Mouse (Mus musculus) hematopoietic stem cell, adult 5-6 weeks (primary cell): ENCODE measurements around the gene Prune1. TPM values are rescaled to one million over a fixed set of nuclear protein-coding genes. Genes with fewer than 3 reads are reported as not detected.
A peak's percentile ranks its signal among the peaks of the same experiment; 100 is the strongest.

ENCODE experiments used
- ATAC-seq, 2 experiments: fragments of 125-278 bp in 1 of 2; replicated peaks in 1 of 2; 2 replicates each; pipeline ENCODE4 v1.8.0; 2016 to 2017; ENCODE audit warnings: inconsistent platforms in 2 of 2, mild to moderate bottlenecking in 2 of 2, moderate number of reproducible peaks in 2 of 2, low read depth in 1 of 2, moderate TSS enrichment in 1 of 2; ENCODE audit not compliant: low FRiP score in 2 of 2, poor library complexity in 2 of 2, severe bottlenecking in 2 of 2, insufficient read depth in 1 of 2, low TSS enrichment in 1 of 2
- total RNA-seq: library from RNA; stranded (forward); fragments of 172-1452, 232-1000 nt; gene quantifications from 2 replicates; pipeline ENCODE4 v1.2.3, GENCODE M21; 2017

The Prune1 gene
- total RNA-seq, 1 experiment from 2014 or later, result 9.8 TPM

- peak in 1 of 2 experiments; percentile 21; a peak in 1 of 4 replicates for ATAC-seq
Measured at GRCm38 (mm10) chr3:95310968-95311882, 29.3 kb upstream of the Prune1 start.

DNA sequence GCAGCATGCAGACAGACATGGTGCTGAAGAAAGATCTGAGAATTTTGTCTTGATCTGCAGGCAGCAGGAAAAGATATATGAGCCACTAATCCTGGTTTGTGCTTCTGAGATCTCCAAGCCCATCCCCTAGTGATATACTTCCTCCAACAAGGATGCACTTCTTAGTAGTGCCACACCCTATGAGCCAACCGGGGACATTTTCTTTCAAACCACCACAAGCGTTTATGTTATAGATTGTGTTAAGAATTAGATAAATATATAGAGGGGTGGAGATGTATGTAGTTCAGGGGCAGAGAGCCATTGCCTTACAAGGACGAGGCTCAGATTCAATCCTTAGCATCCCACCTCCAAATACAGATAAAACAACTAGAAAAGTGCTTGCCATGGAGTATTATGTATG lies 28.6 kb upstream of the Prune1 start:
- ATAC-seq, result no peak

DNA sequence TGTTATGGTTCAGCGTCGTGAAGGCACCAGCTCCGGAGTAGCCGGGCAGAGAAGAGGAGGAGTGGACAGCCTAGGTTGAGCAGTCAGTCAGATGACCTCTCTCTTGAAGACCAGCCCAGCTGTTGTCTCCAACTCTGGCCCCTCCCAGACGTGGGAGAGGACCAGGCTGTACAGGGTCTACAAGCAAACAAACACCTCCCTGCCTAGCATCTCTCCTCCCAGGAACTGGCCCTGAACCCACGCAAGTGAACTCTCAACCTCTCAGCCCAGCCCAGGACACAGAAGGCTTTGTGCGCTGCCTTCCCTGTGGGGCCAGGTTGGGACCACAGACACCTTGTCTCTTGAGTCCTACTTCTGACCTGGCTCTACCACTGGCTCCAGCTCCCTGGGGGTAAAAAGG lies 25.2 kb upstream of the Prune1 start, which contains the start of gene Anxa9:
Gene Anxa9, minus strand, starts transcription at position 77 of the 400 bp plus-strand sequence.
- ATAC-seq, result no peak

GRCm38 (mm10) chr3:95306244-95306643 lies 24.4 kb upstream of the Prune1 start:
- ATAC-seq, result no peak

GRCm38 (mm10) chr3:95301204-95301796 lies 19.4 kb upstream of the Prune1 start:
- ATAC-seq, result no peak

DNA sequence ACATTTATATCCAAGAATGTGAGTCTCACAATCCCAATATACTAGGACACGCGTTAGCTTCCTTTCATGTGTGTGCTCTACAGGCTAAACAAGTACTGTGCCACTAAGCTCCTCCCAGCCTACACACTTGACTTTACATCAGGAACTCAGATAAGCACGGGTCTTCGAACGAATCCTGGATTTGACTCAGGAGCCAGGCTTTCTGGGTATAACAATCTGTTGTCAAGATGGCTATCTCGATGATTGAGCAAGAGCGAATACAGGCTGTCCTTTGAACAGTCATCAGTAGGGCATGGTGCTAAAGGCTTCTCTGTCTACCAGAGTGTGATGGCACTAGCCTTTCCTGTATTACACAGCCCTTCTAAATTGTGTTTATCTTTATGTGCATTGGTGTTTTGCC lies 16.1 kb upstream of the Prune1 start:
- ATAC-seq, result no peak

- peak in 1 of 2 experiments; percentile 17; a peak in 1 of 4 replicates for ATAC-seq
Measured at GRCm38 (mm10) chr3:95296103-95296469, 14.2 kb upstream of the Prune1 start.

- ATAC-seq, result no peak
Measured at GRCm38 (mm10) chr3:95295321-95296102, 13.6 kb upstream of the Prune1 start.

- no peak for ATAC-seq
Measured at GRCm38 (mm10) chr3:95294718-95295117, 12.8 kb upstream of the Prune1 start.

- peak in 1 of 2 experiments; percentile 23; a peak in 1 of 4 replicates for ATAC-seq
Measured at GRCm38 (mm10) chr3:95294316-95294715, 12.4 kb upstream of the Prune1 start.

DNA sequence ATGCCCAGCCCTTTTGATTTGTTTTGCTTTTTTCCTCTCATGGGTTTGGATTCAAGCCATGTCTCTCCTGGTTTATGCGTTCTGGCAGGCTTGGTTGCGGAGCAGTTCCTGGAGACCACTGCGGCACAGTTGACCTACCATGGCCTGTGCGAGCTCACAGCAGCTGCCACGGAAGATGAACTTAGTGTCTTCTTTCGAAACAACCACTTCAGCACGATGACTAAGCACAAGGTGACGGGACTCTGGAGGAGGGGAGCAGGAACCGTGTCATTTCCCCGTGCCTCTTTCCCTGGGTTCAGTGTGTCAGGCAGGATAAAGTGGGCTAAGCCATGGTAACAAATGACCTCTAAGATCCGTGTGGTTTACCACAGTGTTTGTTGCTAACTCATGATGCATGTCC lies 11.7 kb upstream of the Prune1 start:
- peak; percentile 91 to 92 for ATAC-seq

DNA sequence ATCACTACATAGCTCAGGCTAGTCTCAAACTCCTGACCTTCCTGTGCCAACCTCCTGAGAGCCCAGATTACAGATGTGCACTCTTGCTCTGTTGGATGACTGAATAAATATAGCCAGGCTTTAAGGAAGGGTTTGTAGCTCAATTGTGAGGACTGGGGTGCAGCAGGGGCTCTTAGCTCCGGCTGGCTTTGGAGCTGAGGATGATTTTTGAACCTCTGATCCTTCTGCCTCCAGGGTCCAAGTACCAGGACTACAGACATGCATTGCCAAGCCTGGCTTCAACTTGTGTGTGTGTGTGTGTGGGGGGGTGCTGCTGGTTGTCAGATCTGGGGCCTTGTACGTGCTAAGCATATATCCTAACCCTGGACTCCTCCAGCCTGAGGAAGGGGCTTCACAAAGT lies 11.0 kb upstream of the Prune1 start:
- ATAC-seq, result no peak

GRCm38 (mm10) chr3:95291041-95291440 lies 9.2 kb upstream of the Prune1 start:
- ATAC-seq, result no peak

DNA sequence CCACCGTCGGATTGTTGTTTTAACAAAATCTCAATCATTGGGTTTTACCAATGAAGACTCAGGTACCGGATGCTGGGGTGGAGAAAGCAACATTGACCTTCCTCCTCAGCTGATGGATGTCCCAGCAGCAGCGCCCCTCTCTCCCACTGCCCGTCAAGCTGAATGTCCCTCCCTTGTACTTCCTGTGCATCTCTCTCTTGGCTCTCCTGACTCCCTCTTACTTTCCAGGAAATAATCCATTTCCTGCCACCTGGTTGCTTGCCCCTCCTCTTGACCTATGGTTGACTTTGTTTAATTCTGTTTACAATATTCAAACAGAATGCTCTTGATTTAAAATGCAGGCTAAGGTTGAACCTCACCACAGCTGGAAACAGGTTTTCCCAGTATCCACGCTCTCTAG lies 8.3 kb upstream of the Prune1 start:
- ATAC-seq, result no peak

DNA sequence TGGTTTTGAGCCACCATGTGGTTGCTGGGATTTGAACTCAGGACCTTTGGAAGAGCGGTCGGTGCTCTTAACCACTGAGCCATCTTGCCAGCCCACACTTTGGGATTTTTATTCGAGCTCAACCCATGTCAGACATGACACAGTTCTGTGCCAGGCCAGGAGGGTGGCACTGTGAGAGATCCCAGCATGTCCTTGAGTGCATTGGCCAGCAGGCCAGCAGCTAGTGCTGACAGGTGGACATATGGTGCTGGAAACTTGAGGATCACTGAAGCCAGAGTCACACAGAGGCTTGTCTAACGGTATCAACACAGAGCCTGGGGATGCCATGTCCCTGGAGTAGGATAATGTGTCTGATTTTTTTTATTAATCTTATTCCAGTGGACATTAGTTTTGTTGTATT lies 7.5 kb upstream of the Prune1 start:
- no peak for ATAC-seq

- no peak for ATAC-seq
Measured at GRCm38 (mm10) chr3:95287541-95287940, 5.7 kb upstream of the Prune1 start.

- ATAC-seq, result no peak
Measured at GRCm38 (mm10) chr3:95286510-95286909, 4.6 kb upstream of the Prune1 start.

GRCm38 (mm10) chr3:95286011-95286410 lies 4.1 kb upstream of the Prune1 start:
- ATAC-seq, result no peak
